Mouse (Mus musculus) MEL-GATA-1-ER (cell line): ENCODE measurements around the gene Plcl1.
"Not testable (repeated sequence)": the region's sequence is repeated elsewhere in the genome, so short reads cannot be mapped to it uniquely, and the experiment has no call there.

ENCODE experiments used
- DNase-seq: peaks from one replicate; pipeline ENCODE4 v3.0.0-alpha.2; 2012; ENCODE audit warnings: low read depth; ENCODE audit errors: extremely low read depth

Plcl1 gene

DNA sequence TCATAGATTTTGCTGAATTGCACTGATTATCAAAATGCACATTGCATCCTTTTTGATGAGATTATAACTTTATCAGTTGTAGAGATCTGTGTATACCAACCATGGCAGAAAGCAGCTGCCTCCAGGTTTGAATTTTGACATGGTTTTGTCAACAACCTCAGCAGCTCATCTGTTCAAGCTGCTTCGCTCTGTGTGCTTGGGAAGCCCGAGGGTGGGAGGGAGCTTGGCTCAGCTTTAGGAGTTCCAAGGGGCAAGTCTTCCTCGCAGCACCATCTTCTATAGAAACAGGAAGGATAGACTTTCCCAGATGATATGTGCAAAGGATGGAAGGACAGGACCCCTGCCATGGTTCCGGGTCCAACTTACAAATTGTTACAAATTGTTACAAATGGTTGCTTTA lies 32.9 kb downstream of the Plcl1 start:
- DNase-seq = no peak

DNA sequence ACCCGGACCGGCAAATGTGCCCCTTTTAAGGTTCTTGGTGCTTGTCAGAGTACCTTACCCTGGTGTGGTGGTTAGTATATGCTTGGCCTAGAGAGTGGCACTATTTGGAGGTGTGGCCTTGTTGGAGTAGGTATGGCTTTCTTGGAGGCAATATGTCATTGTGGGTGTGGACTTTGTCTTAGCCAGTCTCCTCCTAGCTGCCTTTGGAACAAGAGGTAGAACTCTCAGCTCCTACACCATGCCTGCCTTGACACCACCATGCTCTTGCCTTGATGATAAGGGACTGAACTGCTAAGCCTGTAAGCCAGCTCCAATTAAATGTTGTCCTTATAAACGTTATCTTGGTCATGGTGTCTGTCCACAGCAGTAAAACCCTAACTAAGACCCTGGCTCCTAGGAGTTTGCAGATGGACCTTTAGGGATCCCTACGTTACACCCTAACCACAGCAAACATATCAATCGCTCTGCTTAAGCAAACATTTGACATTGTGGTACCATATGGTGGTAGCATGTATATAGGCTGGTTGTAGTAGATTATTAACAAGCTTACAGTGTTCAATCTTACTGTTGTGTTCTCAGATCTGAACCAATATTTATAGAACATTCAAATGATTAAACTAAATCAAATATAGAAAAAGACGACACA lies 39.4 kb downstream of the Plcl1 start:
- no peak for DNase-seq

DNA sequence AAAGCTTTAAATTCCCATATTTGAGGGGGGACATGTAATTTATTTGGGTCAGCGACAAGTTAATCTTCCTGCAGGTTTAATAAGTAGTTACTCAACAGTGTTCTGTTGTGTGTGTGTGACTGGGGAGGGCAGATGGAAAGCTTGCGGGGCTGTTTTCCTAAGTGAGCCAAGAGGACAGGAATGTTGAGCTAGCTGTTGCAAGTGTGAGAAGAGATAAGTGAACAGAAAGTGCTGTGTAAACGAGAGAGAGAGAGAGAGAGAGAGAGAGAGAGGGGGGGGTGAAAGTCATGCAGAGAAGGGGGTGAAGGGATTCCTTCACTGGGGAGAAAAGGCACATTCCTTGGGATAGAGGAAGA lies 39.9 kb downstream of the Plcl1 start:
- DNase-seq = no peak

DNA sequence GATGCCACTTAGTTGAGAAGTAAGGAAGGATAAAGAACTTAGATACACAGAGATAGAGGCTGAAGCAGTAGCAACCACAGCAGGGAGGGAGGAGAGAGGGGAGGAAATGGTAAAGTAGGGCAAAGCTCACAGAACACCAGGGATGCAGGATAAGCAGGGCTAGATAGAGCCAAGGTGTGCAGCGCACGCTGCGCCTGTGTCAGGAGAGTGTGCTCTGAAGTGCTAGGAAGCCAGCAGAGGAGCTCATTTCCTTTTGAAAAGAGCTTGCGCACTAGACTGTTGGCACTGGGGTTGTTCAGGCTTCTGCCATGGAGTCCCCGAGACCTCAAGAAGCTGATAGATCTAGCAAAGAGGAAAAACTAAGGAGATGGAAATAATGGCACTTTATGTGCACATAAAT lies 40.6 kb downstream of the Plcl1 start:
- DNase-seq = no peak

- no peak for DNase-seq
These were observed 41.2 kb downstream of the Plcl1 start for GRCm38 (mm10) chr1:55446876-55447275.

- DNase-seq = peak; percentile 7
These were observed 41.9 kb downstream of the Plcl1 start for GRCm38 (mm10) chr1:55447661-55448060.

DNA sequence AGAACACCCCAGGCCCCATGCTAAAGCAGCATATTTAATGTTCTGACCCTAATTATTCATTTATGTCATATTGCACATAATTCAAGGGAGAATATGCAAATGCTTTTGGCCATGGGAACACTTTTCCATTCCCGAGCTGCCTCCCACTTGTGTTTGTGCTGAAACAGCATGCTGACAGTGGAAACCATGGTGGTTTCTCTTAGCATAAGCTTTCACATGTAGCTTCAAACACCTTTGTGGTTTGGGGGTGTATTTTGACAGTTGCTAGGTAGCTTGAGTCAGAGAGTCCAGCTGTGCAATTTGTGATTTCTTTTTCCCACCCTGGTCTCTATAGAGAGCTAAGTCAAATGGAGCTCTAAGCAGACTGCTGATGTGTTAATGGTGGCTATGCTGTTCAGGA lies 42.4 kb downstream of the Plcl1 start:
- no peak for DNase-seq

DNA sequence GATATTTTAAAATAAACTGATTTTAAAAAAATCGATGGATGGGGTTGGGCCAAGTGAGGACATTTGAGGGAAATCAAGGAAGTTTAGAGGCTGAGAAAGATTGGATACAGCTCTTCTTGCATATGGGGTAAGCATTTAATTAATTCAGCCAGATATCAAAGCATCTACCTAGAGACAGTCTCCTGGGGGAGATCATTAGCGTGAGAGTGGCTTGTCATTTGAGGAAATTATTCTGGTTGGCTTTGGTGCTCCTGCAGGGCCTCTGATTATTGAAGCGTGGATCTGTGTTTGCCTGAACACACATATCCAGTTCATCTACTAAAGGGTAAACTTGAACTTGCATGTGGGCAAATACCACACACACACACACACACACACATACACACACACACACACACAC lies 44.1 kb downstream of the Plcl1 start:
- no peak for DNase-seq

DNA sequence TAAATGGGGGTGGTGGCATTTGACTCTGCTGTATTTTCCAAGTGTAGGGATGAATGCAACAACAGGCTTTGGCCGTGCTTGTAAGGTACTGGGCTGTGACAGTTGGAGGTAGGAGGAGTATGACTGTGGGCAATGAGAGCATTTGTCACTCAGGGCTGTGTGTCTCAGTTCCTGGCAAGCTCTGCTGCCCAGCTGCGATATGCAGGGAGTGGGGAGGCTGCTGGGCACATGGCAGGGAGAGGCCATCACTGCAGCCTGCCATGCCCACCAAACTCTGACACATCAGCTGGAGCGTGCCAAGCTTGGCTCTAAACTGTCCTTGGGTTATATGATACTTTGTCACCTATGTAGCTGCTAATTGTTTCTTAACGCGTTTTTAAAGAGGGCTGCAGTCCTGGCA lies 48.4 kb downstream of the Plcl1 start:
- no peak for DNase-seq

- no peak for DNase-seq
These were observed 56.6 kb downstream of the Plcl1 start for GRCm38 (mm10) chr1:55462301-55462700.

GRCm38 (mm10) chr1:55473756-55474155 lies 68.0 kb downstream of the Plcl1 start:
- no peak for DNase-seq

- DNase-seq = no peak
These were observed 69.3 kb downstream of the Plcl1 start for GRCm38 (mm10) chr1:55474976-55475375.

DNA sequence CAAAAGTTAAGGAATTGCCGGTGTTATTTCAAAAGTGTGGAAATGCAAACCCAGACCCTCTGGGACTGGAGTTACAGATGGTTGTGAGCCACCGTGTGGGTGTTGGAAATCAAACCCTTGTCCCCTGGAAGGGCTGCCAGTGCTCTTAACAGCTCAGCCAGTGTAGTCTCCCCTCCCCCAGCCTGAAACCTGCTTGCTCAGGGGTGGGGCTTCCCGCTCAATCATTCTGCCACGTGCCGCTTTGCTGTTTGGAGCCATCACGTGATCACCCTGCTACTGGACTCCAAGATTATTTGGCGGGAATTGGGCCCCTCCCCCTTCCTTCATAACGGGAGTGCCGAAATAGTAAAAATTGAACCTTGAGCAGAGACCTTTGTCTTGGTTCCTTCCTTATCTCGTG lies 81.7 kb downstream of the Plcl1 start:
- not testable (repeated sequence) for DNase-seq

DNA sequence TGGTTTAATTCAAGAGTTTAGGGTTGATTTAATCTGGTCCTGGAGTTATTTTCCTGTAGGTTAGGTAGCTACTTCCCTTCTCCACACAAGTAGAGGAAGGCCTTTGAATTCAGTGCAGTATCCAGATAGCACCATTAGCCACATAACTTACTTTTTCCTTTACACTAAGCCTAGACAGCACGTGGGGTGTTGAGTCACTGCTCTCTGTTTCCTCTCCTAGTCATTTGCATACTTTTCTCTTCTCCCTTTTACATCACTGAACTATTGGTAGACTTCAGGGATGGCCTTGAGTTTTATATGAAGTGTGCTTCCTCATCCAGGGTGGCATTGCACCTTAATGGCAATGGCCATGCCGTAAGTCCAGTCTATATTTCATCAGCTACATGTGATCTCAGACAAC lies 82.5 kb downstream of the Plcl1 start:
- DNase-seq = no peak

DNA sequence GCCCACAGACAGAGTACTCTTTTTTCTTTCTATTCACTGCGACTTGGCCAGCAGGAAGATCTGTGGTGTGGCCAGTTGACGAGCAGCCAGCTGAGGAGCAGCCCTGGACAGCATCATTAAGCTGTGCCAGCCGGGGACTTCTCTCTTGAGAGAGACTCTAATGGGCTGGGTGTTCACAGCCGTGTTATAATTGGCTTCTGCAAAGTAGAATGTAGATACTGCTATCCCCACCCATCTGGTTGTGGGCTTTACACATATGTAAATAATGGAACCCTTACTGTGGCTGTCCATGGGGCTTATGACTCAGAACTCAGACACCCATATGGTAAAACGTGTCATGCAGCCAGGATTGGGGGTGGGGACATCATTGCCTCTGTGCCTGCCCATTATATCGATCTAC lies 83.6 kb downstream of the Plcl1 start:
- DNase-seq = no peak

DNA sequence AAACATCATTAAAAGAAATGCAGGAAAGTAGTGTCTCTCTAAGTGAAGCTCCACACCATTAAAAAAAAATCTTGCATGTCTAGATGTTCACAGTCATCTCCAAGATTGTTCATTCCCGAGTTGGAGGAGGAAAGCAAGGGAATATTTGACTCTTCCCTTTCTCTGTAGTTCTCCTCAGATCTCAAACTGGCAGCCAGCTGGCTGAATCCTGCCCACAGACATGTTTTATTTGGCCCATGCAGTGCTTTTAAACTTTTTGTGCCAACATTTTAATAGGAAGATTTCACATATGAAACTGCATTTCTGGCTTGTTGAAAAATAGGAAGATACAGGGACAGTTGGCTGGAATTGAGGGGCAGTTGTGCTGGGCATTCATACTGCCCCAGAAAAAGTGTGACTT lies 94.2 kb downstream of the Plcl1 start:
- no peak for DNase-seq

DNA sequence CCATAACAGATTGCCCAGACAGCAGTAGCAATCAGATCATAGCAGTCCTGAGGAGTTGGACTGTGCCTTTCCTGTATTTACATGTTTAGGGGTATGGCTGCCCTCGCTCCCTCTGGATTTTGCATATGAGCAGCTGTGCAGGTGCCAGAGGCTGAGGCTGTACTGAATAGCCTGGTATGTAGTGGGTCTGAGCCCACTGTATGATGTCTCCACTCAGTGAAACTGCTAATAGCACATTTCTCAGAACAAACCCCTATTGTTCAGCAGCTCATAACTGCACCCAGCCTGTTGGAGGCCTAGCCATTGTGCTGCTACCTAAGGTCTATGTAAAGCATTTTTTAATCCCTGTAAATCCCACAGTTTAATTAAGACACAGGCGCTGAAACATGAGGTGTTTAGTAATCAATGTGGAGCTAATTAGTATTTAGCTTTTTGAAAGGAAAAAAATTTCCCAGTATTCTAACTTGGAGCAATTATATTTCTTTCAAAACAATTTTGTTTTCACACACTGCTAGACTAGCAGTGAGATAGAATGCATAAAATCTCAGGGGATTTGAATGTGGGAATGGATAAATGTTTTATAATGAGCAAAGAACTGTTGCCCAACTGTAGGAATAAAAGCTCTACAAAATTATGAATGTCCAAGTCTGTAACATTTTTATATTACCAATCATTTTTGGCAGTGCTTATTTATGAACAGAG lies 95.4 kb downstream of the Plcl1 start:
- DNase-seq = no peak

- DNase-seq = no peak
These were observed 100.1 kb downstream of the Plcl1 start for GRCm38 (mm10) chr1:55505811-55506210.

- peak; percentile 17 for DNase-seq
These were observed 101.3 kb downstream of the Plcl1 start for GRCm38 (mm10) chr1:55507061-55507460.

DNA sequence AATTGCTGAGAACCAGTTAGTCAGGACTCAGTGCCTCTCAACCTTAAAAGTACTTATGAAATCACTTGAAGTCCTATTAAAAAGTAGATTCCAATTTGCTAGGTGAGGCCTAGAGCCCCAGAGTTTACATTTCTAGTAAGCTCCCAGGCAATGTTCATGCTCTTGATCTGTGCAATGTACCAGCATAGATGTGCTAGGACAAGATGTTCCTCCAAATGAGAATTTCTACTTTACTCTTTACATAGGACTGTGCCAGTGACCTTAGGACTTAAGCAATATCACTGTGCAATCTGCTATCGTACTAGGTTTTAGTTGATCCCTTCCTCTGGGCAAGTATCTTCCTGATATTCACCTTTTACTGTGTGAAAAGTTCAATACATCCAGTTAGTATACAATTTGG lies 103.9 kb downstream of the Plcl1 start:
- DNase-seq = no peak

DNA sequence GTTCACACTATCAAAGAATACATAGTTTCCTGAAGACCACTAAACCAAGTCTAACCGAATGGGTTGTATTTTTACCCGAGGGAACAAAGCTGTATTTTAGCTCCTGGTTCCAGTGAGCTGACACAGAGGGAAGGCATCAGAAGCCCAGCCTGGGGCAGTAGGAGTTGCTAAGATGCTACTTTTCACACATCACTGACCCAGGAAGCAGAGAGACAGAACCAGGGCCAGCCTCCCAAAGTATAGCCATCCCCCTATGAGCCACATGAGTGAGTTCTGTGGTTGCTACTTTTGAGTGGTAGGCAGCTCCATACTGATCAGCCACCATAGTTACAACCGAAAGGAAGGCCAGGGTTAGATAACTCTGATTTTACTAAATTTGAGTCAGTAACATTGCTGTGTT lies 106.4 kb downstream of the Plcl1 start:
- DNase-seq = no peak

DNA sequence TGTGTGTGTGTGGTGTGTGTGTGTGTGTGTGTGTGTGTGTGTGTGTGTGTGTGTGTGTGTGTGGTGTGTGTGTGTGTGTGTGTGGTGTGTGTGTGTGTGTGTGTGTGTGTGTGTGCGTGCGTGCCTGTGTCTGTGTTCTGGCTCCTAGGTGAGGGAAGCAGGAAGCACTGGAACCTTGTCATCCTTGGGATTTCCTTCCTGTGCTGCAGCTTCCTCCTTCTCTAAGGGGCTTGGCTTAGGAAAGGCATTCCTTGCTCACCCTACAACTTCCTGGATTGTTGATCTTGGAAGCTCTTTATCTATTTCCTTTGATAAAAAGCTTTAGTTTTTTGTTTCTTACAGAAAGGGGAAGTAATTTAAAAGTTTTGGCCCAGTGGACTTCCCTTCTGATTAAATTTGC lies 107.1 kb downstream of the Plcl1 start:
- peak; percentile 24 for DNase-seq

DNA sequence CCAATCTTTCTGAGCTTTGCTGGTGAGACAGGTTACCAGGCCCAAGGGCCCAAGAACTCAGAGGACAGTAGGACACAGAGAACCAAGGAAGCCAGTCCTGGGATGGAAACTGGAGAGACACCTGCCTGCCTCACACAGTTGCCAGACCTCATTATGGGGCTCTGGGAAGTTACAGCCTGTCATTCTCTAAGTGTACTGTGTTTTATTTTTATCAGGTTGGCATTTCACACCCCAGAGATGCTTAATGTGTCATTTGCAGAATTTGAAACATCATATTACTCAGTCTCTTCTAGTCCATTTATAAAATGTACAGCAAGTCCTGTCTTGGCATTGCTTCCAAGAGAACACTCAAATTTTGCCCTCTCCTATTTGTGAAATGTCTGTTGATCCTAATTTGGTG lies 111.5 kb downstream of the Plcl1 start:
- no peak for DNase-seq
